Mouse (Mus musculus) gastrocnemius, postnatal 14 days (tissue): ENCODE measurements around the gene Gm49387. TPM values are rescaled to one million over a fixed set of nuclear protein-coding genes. Genes with fewer than 3 reads are reported as not detected.

ENCODE experiments used
- DNase-seq: peaks from one replicate; pipeline ENCODE4 v3.0.0; 2021; ENCODE audit warnings: mixed read lengths
- intact Hi-C: fragments of 180-260 bp; cut with DNase I; formaldehyde crosslinking; loops from one replicate; pipeline ENCODE4 v1.15.1; 2025; ENCODE audit warnings: low total_unique reads
- total RNA-seq, 2 experiments: library from RNA; stranded (reverse); gene quantifications; 2 replicates each; pipeline ENCODE4 v1.2.3; 2021

The Gm49387 gene
- total RNA-seq, 2 experiments from 2014 or later, result not detected

GRCm38 (mm10) chr14:31591243-31591642 is 49.4 kb downstream of the Gm49387 start, which contains the start of gene Colq:
TSS of gene Colq (minus strand) at chr14:31591343.
- intact Hi-C loops, result no loop called here
- no peak for DNase-seq

- no peak for DNase-seq
- intact Hi-C loops, result no loop called here
Observed at GRCm38 (mm10) chr14:31586451-31586850, 54.2 kb downstream of the Gm49387 start.

GRCm38 (mm10) chr14:31583082-31583481 is 57.6 kb downstream of the Gm49387 start:
- DNase-seq, result no peak
- intact Hi-C loops, result no loop called here

GRCm38 (mm10) chr14:31577966-31578735 is 62.5 kb downstream of the Gm49387 start:
- intact Hi-C loops, result no loop called here

GRCm38 (mm10) chr14:31576846-31577697 is 63.6 kb downstream of the Gm49387 start:
- no peak for DNase-seq

More at GRCm38 (mm10) chr14:31577966-31578735, 62.5 kb downstream of the Gm49387 start:
- DNase-seq, result no peak

GRCm38 (mm10) chr14:31575866-31576265 is 64.8 kb downstream of the Gm49387 start:
- intact Hi-C loops, result no loop called here
- peak; percentile 21 for DNase-seq

More at GRCm38 (mm10) chr14:31576846-31577697, 63.6 kb downstream of the Gm49387 start:
- intact Hi-C loops, result no loop called here

GRCm38 (mm10) chr14:31574903-31575665 is 65.6 kb downstream of the Gm49387 start:
- DNase-seq, result no peak
- intact Hi-C loops, result no loop called here

GRCm38 (mm10) chr14:31572561-31573175 is 68.0 kb downstream of the Gm49387 start:
- DNase-seq, result no peak
- intact Hi-C loops, result no loop called here

- no peak for DNase-seq
Observed at GRCm38 (mm10) chr14:31571419-31571818, 69.3 kb downstream of the Gm49387 start.

GRCm38 (mm10) chr14:31570131-31570951 is 70.3 kb downstream of the Gm49387 start:
- DNase-seq, result no peak
- intact Hi-C loops, result no loop called here

More at GRCm38 (mm10) chr14:31571419-31571818, 69.3 kb downstream of the Gm49387 start:
- intact Hi-C loops, result no loop called here

- DNase-seq, result peak; percentile 47
- intact Hi-C loops, result no loop called here
Observed at GRCm38 (mm10) chr14:31569151-31569631, 71.5 kb downstream of the Gm49387 start.

GRCm38 (mm10) chr14:31565478-31566212 is 75.0 kb downstream of the Gm49387 start:
- intact Hi-C loops, result no loop called here
- no peak for DNase-seq

- intact Hi-C loops, result no loop called here
- peak; percentile 45 for DNase-seq
Observed at GRCm38 (mm10) chr14:31564452-31565179, 76.1 kb downstream of the Gm49387 start.

- peak; percentile 22 for DNase-seq
- intact Hi-C loops, result no loop called here
Observed at GRCm38 (mm10) chr14:31560886-31561285, 79.8 kb downstream of the Gm49387 start.

- intact Hi-C loops, result no loop called here
- DNase-seq, result no peak
Observed at GRCm38 (mm10) chr14:31559216-31559615, 81.5 kb downstream of the Gm49387 start.

GRCm38 (mm10) chr14:31557784-31558183 is 82.9 kb downstream of the Gm49387 start:
- peak; percentile 42 for DNase-seq
- intact Hi-C loops, result no loop called here

- intact Hi-C loops, result no loop called here
- peak; percentile 65 for DNase-seq
Observed at GRCm38 (mm10) chr14:31557273-31557672, 83.4 kb downstream of the Gm49387 start.
